Mouse (Mus musculus) liver, embryonic 13.5 days (tissue): Measurements from ENCODE around the gene Hk1. TPM values are rescaled to one million over a fixed set of nuclear protein-coding genes. Genes with fewer than 3 reads are reported as not detected.

Experiments used
- ATAC-seq: fragments of 200-750 bp; cut with Nextera tagmentation; 2 replicates; pipeline ENCODE4 v1.8.0; 2017; ENCODE audit warnings: low read depth, mild to moderate bottlenecking, moderate number of reproducible peaks, moderate library complexity
- DNase-seq: peaks from one replicate; pipeline ENCODE4 v3.0.0; 2022
- H3K27ac ChIP-seq: fragments of 300-500 bp; sonication (generic); 2 replicates; pipeline ENCODE4 v1.5.1; 2015; ENCODE audit warnings: moderate library complexity, mild to moderate bottlenecking, inconsistent platforms
- H3K27me3 ChIP-seq: fragments of 300-500 bp; sonication (generic); 2 replicates; pipeline ENCODE4 v1.6.1; 2015; ENCODE audit warnings: mild to moderate bottlenecking, inconsistent platforms
- H3K36me3 ChIP-seq: fragments of 300-500 bp; sonication (generic); 2 replicates; pipeline ENCODE4 v1.6.1; 2015; ENCODE audit warnings: mild to moderate bottlenecking, inconsistent platforms
- H3K4me1 ChIP-seq: fragments of 300-500 bp; sonication (generic); replicated peaks from 2 replicates; pipeline ENCODE4 v1.6.1; 2015; ENCODE audit warnings: inconsistent platforms
- H3K4me2 ChIP-seq: fragments of 300-500 bp; sonication (generic); 2 replicates; pipeline ENCODE4 v1.6.1; 2015; ENCODE audit warnings: inconsistent platforms, mild to moderate bottlenecking, moderate library complexity
- H3K4me3 ChIP-seq: fragments of 300-500 bp; sonication (generic); replicated peaks from 2 replicates; pipeline ENCODE4 v1.5.1; 2015; ENCODE audit warnings: mild to moderate bottlenecking, inconsistent platforms
- H3K9ac ChIP-seq: fragments of 300-500 bp; sonication (generic); 2 replicates; pipeline ENCODE4 v1.6.1; 2015; ENCODE audit warnings: mild to moderate bottlenecking, inconsistent platforms
- H3K9me3 ChIP-seq: fragments of 300-500 bp; sonication (generic); replicated peaks from 2 replicates; pipeline ENCODE4 v1.6.1; 2016; ENCODE audit warnings: inconsistent platforms
- WGBS: fragments of 180-500 bp; shearing (Covaris S2); methylation state at CpG from one replicate; pipeline ENCODE4 v1.1.7; 2015; ENCODE audit not compliant: insufficient replicate concordance; 5-methylcytosine and 5-hydroxymethylcytosine counted together
- polyA plus RNA-seq: library from polyadenylated mRNA; unstranded; fragments of >200 nt; fragmentation: Nextera tagmentation; extraction: Ambion mirVana; gene quantifications from 2 replicates; pipeline ENCODE4 v1.2.1, GENCODE M21; 2015

Hk1 gene
- polyA plus RNA-seq, 1 experiment from 2014 or later: 88.4 TPM

- DNase-seq: no peak
- Histone ChIP-seq H3K9me3 (no peaks in the 10 kb centered on the region), H3K4me3 (no peak overlapping the region), H3K4me2 (peak overlapping the region; percentile 21; the same call in 1 of the 2 replicates), H3K36me3 (no peaks in the 10 kb centered on the region), H3K27ac (no peak overlapping the region), H3K9ac (peak overlapping the region; percentile 5; the same call in 1 of the 2 replicates), H3K4me1 (peaks cover 76% of the 10 kb centered on the region), H3K27me3 (no peaks in the 10 kb centered on the region)
- WGBS: 60% methylated on average over 8 of the region's 8 CpGs
- ATAC-seq: no peak
These were observed 158.8 kb downstream of the Hk1 start for GRCm38 (mm10) chr10:62220732-62221514.

Other genes starting within 250 kb of the Hk1 start
- gene Neurog3, start 246.8 kb downstream of the Hk1 start, polyA plus RNA-seq: not detected in 2 replicates
- 1.0 and 1.1 TPM in 2 replicates for gene Fam241b, start 236.0 kb downstream of the Hk1 start, polyA plus RNA-seq
- 8.8 and 9.3 TPM in 2 replicates for gene Tspan15, start 148.7 kb downstream of the Hk1 start, polyA plus RNA-seq
- not detected in 2 replicates for gene Tacr2, start 127.5 kb downstream of the Hk1 start, polyA plus RNA-seq
- 5.9 and 7.4 TPM in 2 replicates for gene Hkdc1, start 42.6 kb upstream of the Hk1 start, polyA plus RNA-seq
- 0.21 and 0.23 TPM in 2 replicates for gene 4930507D05Rik, start 69.6 kb upstream of the Hk1 start, polyA plus RNA-seq
- 20.0 and 22.6 TPM in 2 replicates for gene Supv3l1, start 69.8 kb upstream of the Hk1 start, polyA plus RNA-seq
- gene Vps26a, start 106.9 kb upstream of the Hk1 start, polyA plus RNA-seq: 49.1 and 67.3 TPM in 2 replicates
- 67.1 and 71.8 TPM in 2 replicates for gene Srgn, start 147.5 kb upstream of the Hk1 start, polyA plus RNA-seq
- 12.9 and 13.7 TPM in 2 replicates for gene Kif1bp, start 198.5 kb upstream of the Hk1 start, polyA plus RNA-seq
- 26.3 and 32.2 TPM in 2 replicates for gene Ddx21, start 222.4 kb upstream of the Hk1 start, polyA plus RNA-seq